Mouse (Mus musculus) liver, adult 2 months (tissue): ENCODE results near the gene Col4a1.

Source experiments
- CTCF ChIP-seq: fragments of 200-500 bp; IDR thresholded peaks from 2 replicates; pipeline ENCODE4 v1.5.1; 2011; ENCODE audit warnings: low read depth, low read length, control low read depth
- POLR2A ChIP-seq: fragments of 200-500 bp; IDR thresholded peaks from 2 replicates; pipeline ENCODE4 v1.6.1; 2011; ENCODE audit warnings: low read length, control low read depth; ENCODE audit not compliant: insufficient read depth; ENCODE audit errors: extremely low read depth

GRCm38 (mm10) chr8:11258517-11259136, 54.0 kb downstream of the Col4a1 start:
- TF ChIP-seq POLR2A = no peak
- TF ChIP-seq CTCF = no peak
